Mouse (Mus musculus): ENCODE data around the gene Sgsm3.

Sgsm3 gene

DNA sequence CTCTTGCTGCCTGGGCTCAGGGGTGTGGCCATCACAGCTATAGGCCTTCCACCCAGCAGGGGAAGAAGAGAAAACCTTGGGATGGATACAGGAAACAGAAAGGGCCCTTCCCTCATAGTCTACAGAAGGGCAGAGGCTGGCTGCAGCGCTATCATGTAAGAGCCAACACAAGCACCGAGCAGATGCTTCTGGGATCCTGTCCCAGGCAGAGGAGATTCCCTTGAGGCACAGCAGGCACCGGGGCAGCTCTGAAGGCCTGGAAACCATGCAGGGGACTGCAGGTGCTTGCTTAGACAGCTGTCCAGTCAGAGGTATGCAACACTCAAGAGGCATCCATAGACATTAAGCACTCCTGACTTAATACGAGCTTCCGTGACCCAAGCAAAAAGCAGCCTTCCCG is 56.6 kb downstream of the Sgsm3 start:
- no peak for TF ChIP-seq GATA4 (IDR thresholded peaks at IDR 0.05; ENCODE audit: insufficient replicate concordance, low read length)

DNA sequence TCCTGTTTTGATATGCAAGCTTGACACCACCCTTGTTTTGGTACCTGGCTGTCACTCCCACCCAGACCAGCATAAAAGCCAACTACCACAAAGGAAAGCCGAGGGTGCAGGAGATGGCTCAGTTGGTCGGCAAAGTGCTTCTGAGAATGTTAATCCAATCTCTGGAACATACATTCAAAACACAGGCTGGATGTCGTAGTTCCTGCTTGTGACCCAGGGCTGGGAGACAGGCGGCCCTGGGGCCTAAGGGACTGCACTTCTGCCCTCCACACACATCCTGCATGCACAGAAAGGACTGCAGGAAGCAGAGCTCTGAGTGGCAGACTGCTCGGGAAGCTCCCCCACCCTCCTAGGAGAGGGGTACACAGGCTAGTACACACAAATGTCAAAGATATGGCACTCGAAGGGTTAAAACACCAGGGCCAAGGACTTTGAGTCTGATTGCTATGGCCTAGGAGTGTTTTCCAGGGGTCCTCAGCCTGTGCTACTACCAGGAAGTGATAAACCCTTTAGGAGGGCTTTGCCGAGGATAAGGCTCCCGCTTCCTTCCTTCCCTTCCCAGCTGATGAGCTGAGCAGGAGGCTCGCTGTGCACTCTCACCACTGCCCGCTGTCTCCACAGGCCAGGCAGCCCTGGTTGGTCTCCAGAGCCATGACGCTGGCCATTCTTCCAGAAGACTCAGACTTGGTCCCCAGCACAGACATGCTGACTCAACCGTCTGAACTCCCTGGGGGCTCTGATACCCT is 58.0 kb downstream of the Sgsm3 start:
- TF ChIP-seq GATA4 (IDR thresholded peaks at IDR 0.05; ENCODE audit: insufficient replicate concordance, low read length): peak; percentile 84; the same call in 1 of the 2 replicates

DNA sequence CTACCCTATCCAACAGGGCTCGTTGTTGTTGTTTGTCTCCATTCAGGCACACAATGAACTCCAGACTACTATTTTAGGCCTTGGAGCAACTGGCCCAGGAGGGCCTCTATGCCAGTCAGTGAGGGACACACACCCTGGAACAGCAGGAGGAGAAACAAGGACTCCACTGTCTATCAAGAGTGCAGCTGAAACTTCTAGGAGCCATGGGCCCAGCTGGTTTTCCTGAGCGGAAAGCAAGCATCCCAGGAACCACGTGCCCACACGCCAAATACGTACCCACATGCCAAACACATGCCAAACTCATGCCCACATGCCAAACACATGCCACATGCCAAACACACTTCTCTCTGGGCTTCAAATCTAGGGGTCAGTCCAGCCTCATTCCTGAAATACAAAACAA is 60.9 kb downstream of the Sgsm3 start:
- no peak for TF ChIP-seq GATA4 (IDR thresholded peaks at IDR 0.05; ENCODE audit: insufficient replicate concordance, low read length)

DNA sequence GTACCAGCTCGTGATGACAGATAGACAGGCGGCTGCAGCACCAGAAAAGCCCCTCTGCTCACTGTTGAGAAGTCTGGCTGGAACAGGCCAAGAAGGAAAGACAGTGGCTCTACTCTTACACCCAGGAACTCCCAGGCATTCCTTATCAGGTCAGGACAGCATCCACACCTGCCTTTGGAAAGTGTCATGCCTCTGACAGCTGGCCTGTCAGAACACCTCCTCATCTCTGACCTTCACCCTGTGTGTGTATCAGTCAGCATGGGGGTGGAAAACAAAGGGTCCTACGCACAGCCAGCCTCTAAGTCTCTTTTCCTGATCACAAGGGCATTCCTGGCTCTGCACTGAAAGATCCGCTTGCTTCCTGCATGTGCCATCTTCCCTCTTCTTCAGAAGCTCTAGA is 64.2 kb downstream of the Sgsm3 start:
- no peak for TF ChIP-seq GATA4 (IDR thresholded peaks at IDR 0.05; ENCODE audit: insufficient replicate concordance, low read length)

DNA sequence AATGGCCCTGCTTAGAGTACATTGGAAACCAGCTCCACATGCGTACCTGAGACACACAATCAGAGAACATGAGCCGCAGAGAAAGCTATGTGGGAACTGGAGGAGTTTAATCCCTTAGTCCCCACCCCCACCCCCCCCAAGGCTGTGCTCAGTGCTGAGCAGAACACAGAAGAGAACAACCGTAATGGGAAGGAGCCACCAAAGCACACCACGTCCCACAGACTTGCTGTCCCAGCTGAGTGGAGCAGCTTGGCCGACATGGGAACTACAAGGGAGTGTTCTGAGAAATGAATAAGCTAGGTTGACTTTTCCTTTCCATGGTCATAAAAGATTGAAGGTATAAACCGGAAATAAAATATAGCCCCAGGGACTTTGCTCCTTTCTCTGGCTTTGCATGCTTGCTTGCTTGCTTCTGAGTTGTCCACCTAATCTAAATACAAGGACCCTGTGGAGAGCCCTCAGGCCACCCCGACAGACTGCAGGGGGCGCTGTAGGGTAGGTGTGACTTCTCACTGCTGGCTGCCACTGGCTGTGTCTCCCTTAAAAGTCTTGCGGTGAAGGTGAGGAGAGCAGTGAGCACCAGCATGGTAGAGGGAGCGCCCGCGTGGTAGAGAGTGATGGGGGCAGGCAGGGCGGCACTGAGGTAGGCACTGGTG is 64.8 kb downstream of the Sgsm3 start:
- TF ChIP-seq GATA4 (IDR thresholded peaks at IDR 0.05; ENCODE audit: insufficient replicate concordance, low read length): no peak

DNA sequence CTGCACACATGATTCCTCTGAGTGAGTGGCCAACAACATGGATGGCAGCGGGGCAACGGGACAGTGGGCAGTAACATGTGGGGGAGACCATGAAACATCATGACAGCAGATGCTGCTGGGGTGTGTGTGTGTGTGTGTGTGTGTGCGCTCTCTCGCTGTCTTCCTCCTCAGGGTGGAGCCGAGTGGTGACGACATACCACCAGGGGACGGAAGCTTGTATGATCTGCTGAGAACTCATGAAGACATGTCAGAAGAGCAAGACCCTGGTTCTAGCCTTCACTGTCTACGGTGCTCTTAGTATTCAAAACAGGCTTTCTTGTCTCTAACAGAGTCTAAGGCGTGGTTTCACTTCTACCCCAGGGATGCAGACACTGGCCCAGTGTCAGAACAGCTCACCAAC is 66.9 kb downstream of the Sgsm3 start:
- TF ChIP-seq GATA4 (IDR thresholded peaks at IDR 0.05; ENCODE audit: insufficient replicate concordance, low read length): no peak

DNA sequence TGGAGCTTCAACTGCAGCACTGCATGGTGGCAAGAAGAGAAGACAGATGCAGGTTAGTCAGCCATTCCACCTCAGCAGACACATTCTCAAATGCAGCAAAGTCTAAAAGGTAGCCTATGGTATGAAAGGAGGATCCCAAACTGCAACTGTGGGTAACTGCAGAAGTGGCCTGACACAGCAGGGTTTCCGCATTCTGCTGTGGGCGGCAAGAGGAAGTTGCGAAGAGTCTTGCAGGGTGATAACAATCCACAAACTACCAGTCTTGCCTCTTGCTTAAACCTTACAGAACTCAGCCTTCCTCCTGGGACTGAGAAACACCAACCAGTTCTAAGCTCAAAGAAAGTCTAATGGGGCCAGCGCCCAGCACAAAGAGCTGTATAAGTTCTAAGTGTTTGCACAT is 67.8 kb downstream of the Sgsm3 start:
- TF ChIP-seq GATA4 (IDR thresholded peaks at IDR 0.05; ENCODE audit: insufficient replicate concordance, low read length): no peak

DNA sequence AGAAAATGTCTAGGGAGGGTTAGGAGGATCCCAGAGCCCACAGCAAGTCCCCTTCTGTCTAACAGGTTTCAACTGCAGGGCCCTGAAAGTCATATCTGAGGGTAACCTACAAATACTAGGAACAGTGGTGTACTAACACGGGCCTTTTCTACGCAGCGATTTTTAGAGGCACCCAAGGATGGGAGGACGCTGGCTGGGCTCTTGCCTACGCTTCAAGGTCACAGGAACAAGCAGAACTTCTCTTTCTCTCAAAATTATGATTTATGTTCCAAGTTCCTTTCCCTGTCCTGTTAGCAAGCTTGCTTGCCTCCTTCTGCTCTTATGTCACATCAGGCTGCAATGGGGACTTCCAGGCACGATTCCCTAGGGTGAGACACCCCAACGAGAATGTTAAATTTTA is 68.5 kb downstream of the Sgsm3 start:
- TF ChIP-seq GATA4 (IDR thresholded peaks at IDR 0.05; ENCODE audit: insufficient replicate concordance, low read length): no peak

DNA sequence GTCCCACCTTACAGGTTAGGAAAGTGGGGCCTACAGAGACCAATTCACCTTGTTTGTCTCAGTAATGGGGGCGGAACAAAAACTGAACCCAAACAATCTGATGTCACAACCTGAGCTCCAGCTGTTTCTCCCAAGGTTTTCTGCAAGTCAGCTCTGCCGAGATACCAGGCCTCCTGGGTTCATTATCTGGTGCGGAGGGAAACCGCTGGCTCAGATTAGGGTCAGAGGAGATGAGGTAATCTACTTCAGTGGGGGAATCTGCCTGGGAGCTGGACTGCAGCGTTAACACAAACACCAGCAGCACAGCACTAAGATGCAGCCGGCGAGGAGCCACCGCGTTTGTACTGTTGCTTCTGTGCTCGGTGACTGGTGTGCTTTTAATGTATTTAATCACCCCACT is 69.9 kb downstream of the Sgsm3 start:
- TF ChIP-seq GATA4 (IDR thresholded peaks at IDR 0.05; ENCODE audit: insufficient replicate concordance, low read length): peak; percentile 41; the same call in 1 of the 2 replicates

DNA sequence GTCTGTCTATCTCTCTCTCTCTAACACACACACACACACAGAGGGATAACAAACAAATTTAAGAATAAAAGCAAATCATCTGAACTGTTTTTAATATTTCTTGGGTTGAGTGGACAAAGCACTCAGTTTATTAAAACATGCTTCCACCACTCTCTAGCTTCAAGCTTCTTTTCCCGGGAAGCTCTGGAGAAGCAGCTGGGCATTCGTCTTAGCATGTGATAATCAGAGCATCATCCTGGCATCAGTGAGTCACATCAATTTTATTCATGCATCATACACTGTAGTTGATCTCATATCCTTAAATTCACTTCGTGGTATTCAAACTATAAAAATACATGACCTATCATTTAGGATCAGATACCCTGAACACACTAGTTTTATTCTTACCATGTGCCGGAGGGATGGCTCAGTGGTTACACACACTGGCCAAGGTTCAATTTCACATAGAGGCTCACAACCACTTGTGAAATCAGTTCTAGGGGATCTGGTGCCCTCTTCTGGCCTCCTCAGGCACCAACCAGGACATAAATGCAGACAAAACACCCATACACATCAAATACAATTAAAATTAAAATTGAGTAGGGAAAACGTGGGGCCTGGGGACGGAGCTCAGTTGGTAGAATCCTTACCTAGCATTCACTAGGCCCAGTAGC is 72.0 kb downstream of the Sgsm3 start:
- no peak for TF ChIP-seq GATA4 (IDR thresholded peaks at IDR 0.05; ENCODE audit: insufficient replicate concordance, low read length)

DNA sequence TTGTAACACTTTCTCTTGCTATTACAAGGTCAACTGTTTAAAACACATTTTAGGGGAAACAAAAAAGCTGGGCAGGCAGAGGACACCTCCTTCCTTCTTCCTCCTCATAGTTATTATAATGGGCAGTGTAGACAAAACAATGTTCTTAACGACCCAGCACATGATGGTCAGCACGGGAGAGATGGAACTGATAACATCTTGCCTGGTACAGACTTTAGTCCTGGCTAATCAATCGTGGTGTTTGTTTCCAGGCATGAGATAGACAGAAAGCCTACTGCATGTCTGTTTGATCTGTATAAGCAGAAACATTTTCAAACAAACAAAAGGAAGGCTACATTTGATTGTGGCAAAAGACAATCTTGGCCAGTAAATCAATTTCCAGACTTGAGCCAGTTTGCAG is 72.9 kb downstream of the Sgsm3 start:
- peak; percentile 70; the same call in 1 of the 2 replicates for TF ChIP-seq GATA4 (IDR thresholded peaks at IDR 0.05; ENCODE audit: insufficient replicate concordance, low read length)

DNA sequence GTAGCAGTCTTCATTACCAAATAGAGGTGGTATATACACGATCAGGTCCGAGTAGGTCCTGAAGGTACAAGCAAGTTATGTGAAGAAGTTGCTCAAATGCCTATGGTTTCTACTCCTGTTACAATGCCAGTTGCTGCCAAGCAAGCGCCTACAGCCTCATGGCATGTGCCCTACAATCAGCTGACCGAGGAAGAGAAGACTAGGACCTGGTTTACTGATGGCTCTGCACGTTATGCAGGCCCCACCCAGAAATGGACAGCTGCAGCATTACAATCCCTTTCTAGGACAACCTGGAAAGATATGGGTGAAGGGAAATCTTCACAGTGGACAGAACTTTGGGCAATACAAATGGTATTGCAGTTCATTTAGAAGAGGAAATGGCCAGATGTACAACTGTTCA is 74.9 kb downstream of the Sgsm3 start:
- no peak for TF ChIP-seq GATA4 (IDR thresholded peaks at IDR 0.05; ENCODE audit: insufficient replicate concordance, low read length)

DNA sequence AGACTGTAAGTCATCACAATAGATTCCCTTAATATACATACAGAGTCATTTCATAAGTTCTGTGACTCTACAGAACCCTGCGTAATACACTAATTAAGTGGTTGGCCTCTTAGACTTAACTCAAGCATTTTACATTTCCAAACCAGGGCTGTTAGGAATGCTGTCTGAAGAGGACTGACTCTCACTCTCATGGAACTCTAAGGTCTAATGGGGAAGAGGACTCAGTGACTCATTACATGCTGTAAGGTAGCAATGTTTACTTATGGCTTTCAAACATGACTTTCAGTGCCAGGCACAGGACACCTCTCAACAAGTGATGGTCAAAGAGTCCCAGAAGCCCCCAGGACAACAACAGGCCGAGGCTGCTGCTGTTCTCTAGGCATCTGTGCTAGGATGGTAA is 77.9 kb downstream of the Sgsm3 start:
- no peak for TF ChIP-seq GATA4 (IDR thresholded peaks at IDR 0.05; ENCODE audit: insufficient replicate concordance, low read length)

DNA sequence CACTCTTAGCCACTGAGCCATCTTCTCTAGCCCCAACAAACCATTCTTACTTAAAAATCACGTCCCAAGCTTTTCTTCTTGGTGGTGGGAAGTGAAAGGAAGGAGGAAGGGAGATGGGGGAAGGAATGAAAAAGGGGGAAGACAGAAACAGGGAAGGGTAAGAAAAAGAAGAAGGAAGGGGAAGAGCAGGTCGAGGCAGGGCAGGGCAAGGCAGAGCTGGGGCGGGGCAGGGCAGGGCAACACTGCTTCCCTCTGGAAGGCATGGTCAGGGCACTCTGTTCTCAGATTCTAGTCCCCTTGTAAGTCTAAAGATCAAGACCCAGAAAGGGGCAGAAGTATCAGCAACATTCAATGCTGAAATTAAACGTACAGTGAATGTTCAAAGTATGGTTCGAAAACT is 80.2 kb downstream of the Sgsm3 start:
- TF ChIP-seq GATA4 (IDR thresholded peaks at IDR 0.05; ENCODE audit: insufficient replicate concordance, low read length): no peak

DNA sequence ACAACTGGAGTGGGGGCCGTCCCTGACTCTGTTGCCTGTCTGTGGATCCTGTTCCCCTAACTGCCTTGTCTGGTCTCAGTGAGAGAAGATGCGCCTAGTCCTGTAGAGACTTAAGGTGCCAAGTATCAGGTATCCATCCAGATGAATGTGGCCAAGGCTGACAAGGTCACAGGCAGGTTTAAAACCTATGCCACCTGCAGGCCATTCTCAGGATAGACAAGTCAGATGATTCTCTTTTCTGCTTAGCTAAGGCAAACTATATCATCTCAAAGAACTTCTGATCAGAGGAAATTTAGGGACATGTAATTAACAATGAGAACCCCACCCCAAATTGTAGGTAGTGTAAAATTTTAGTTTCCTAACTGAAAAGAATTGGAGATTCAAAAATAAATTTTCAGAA is 83.4 kb downstream of the Sgsm3 start:
- no peak for TF ChIP-seq GATA4 (IDR thresholded peaks at IDR 0.05; ENCODE audit: insufficient replicate concordance, low read length)

All from liver, adult (tissue).